Mouse (Mus musculus): ENCODE data around the gene Tubgcp5. TPM values are rescaled to one million over a fixed set of nuclear protein-coding genes. Genes with fewer than 3 reads are reported as not detected.

Gene Tubgcp5
- polyA plus RNA-seq, 1 experiment from 2014 or later = 45.2 TPM

- 84% methylated on average over 2 of the region's 2 CpGs for WGBS
These were observed 63.8 kb downstream of the Tubgcp5 start for GRCm38 (mm10) chr7:55857729-55858128.

DNA sequence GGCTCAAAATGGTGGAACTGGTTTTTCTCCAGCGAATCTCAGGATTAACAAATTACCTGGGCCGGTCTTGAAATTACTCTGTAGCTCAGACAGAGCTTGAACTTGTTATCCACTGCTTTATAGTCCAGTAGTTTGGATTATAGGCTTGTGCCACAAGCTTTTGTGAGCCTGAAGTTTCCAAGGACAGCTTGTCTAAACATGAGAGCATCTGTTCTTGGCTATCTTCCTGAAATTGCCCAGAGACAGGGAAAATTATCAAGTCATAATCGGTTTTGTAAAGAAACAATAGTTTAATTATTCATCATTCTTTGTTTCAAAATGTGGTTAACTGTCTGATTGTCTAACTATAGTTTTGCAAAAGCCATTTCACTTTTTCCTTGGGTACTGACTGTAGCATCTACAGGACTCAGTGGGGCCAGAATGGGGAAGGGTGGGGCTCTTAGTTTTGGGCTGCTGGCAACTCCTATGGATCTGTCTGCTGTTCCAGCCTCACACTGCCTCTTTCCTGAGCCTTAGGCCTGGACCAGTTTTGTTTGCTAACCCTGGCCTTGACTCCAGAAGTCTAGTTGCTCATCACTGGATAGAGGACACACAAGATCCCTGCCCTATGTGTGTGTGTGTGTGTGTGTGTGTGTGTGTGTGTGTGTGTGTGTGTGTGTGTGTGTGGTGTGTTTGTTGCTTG is 65.0 kb downstream of the Tubgcp5 start:
- 92% methylated on average over 3 of the region's 3 CpGs for WGBS
- H3K4me2 ChIP-seq = no peak overlapping the region
- no peaks in the 10 kb centered on the region for H3K9me3 ChIP-seq
- no peak overlapping the region for H3K4me3 ChIP-seq (replicated peaks)
- H3K27me3 ChIP-seq = no peaks in the 10 kb centered on the region
- H3K36me3 ChIP-seq (replicated peaks) = no peaks in the 10 kb centered on the region; the same call in 1 of the 2 replicates
- no peak for ATAC-seq (ENCODE audit: low FRiP score)
- no peak overlapping the region for H3K9ac ChIP-seq
- H3K4me1 ChIP-seq = no peaks in the 10 kb centered on the region
- no peak overlapping the region for H3K27ac ChIP-seq

More at GRCm38 (mm10) chr7:55857729-55858128, 63.8 kb downstream of the Tubgcp5 start:
- no peak overlapping the region for H3K4me2 ChIP-seq
- H3K36me3 ChIP-seq (replicated peaks) = no peaks in the 10 kb centered on the region; the same call in 1 of the 2 replicates
- H3K9me3 ChIP-seq = no peaks in the 10 kb centered on the region
- no peaks in the 10 kb centered on the region for H3K27me3 ChIP-seq
- no peak overlapping the region for H3K4me3 ChIP-seq (replicated peaks)
- ATAC-seq (ENCODE audit: low FRiP score) = no peak
- no peaks in the 10 kb centered on the region for H3K4me1 ChIP-seq
- H3K27ac ChIP-seq = no peak overlapping the region
- no peak overlapping the region for H3K9ac ChIP-seq

DNA sequence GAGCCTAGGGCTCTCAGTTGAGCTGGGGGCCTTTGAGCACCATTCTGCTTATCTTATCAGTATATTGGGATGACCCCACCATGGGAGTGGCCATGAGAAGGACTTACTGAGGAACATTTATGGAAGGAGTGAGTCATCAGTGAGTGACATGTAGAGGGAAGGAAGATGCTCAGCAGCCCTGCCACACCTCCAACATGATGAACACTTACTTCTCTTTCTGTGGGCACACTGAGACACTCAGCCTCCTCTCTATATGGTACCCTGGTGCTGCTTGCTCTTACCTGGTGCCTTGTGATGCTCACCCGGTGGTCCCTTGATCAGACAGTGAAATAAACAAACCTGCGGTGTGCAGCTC is 65.5 kb downstream of the Tubgcp5 start:
- 95% methylated on average over 2 of the region's 2 CpGs for whole genome bisulfite sequencing
- Histone ChIP-seq H3K4me3 (replicated peaks) (no peak overlapping the region), H3K27ac (no peak overlapping the region), H3K9ac (no peak overlapping the region), H3K9me3 (no peaks in the 10 kb centered on the region), H3K4me2 (no peak overlapping the region), H3K4me1 (no peaks in the 10 kb centered on the region), H3K27me3 (no peaks in the 10 kb centered on the region), H3K36me3 (replicated peaks) (no peaks in the 10 kb centered on the region; the same call in 1 of the 2 replicates)
- ATAC-seq (ENCODE audit: low FRiP score) = no peak

- Histone ChIP-seq H3K4me2 (no peak overlapping the region), H3K9ac (no peak overlapping the region), H3K27ac (no peak overlapping the region), H3K4me3 (replicated peaks) (no peak overlapping the region), H3K27me3 (no peaks in the 10 kb centered on the region), H3K4me1 (no peaks in the 10 kb centered on the region), H3K9me3 (no peaks in the 10 kb centered on the region), H3K36me3 (replicated peaks) (no peaks in the 10 kb centered on the region; the same call in 1 of the 2 replicates)
- WGBS = 88% methylated on average over 6 of the region's 6 CpGs
- ATAC-seq (ENCODE audit: low FRiP score) = no peak
These were observed 66.0 kb downstream of the Tubgcp5 start for GRCm38 (mm10) chr7:55859956-55860355.

GRCm38 (mm10) chr7:55861175-55861574 is 67.2 kb downstream of the Tubgcp5 start:
- Histone ChIP-seq H3K27me3 (no peaks in the 10 kb centered on the region), H3K9me3 (no peaks in the 10 kb centered on the region)
- WGBS = 92% methylated on average over 4 of the region's 4 CpGs

GRCm38 (mm10) chr7:55865044-55865443 is 71.1 kb downstream of the Tubgcp5 start:
- Histone ChIP-seq H3K4me2 (no peak overlapping the region), H3K27me3 (no peaks in the 10 kb centered on the region), H3K36me3 (replicated peaks) (no peaks in the 10 kb centered on the region; the same call in 1 of the 2 replicates), H3K4me3 (replicated peaks) (no peak overlapping the region), H3K9me3 (no peaks in the 10 kb centered on the region), H3K9ac (no peak overlapping the region), H3K4me1 (no peaks in the 10 kb centered on the region), H3K27ac (no peak overlapping the region)
- no peak for ATAC-seq (ENCODE audit: low FRiP score)

More at GRCm38 (mm10) chr7:55861175-55861574, 67.2 kb downstream of the Tubgcp5 start:
- no peak overlapping the region for H3K4me2 ChIP-seq
- no peak overlapping the region for H3K4me3 ChIP-seq (replicated peaks)
- H3K9ac ChIP-seq = no peak overlapping the region
- H3K27ac ChIP-seq = no peak overlapping the region
- no peak for ATAC-seq (ENCODE audit: low FRiP score)
- H3K4me1 ChIP-seq = no peaks in the 10 kb centered on the region
- no peaks in the 10 kb centered on the region; the same call in 1 of the 2 replicates for H3K36me3 ChIP-seq (replicated peaks)

- Histone ChIP-seq H3K27ac (no peak overlapping the region), H3K4me1 (no peaks in the 10 kb centered on the region), H3K36me3 (replicated peaks) (no peaks in the 10 kb centered on the region; the same call in 1 of the 2 replicates), H3K9ac (no peak overlapping the region), H3K27me3 (no peaks in the 10 kb centered on the region), H3K4me2 (no peak overlapping the region), H3K4me3 (replicated peaks) (no peak overlapping the region), H3K9me3 (no peaks in the 10 kb centered on the region)
- WGBS = 83% methylated on average over 8 of the region's 8 CpGs
- ATAC-seq (ENCODE audit: low FRiP score) = no peak
These were observed 71.9 kb downstream of the Tubgcp5 start for GRCm38 (mm10) chr7:55865750-55866416.

DNA sequence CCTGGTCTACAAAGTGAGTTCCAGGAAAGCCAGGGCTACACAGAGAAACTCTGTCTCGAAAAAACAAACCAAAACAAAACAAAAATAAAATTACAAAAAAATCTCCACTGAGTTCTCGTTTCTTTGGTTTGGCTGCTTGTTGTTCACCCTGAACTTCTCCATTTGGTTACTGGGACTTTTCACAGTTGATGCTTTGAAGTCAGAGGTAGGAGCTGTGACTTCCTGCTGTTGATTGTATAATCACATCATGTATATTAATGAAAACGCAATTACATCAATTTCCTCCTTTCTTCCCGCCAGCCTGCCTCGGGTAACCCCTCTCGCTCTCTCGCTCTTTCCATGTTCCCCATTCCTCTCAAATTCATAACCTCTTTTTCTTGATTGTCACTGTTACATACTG is 74.3 kb downstream of the Tubgcp5 start:
- ATAC-seq (ENCODE audit: low FRiP score) = no peak
- Histone ChIP-seq H3K9me3 (no peaks in the 10 kb centered on the region), H3K9ac (no peak overlapping the region), H3K4me2 (no peak overlapping the region), H3K4me1 (no peaks in the 10 kb centered on the region), H3K27ac (no peak overlapping the region), H3K4me3 (replicated peaks) (no peak overlapping the region), H3K27me3 (no peaks in the 10 kb centered on the region), H3K36me3 (replicated peaks) (peaks cover 5% of the 10 kb centered on the region)
- WGBS = 85% methylated on average over 7 of the region's 7 CpGs

DNA sequence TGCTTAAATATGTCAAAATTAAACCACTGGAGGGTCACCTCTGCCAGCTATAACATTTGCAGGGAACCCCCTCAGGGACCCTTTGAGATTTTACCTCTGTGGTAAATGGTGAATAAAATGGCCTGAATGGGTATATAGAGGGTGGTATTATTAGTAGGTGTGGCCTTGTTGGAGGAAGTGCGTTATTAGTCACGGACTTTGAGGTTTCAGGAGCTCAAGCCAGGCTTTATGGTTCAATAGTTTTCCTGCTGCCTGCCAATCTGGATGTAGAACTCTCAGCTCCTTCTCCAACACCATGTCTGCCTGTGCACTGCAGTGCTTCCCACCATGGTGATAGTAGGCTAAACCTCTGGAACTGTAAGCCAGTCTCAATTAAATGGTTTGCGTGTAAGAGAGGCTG is 75.3 kb downstream of the Tubgcp5 start:
- H3K4me2 ChIP-seq = no peak overlapping the region
- H3K9me3 ChIP-seq = no peaks in the 10 kb centered on the region
- WGBS = 90% methylated on average over 3 of the region's 3 CpGs
- H3K36me3 ChIP-seq (replicated peaks) = peaks cover 14% of the 10 kb centered on the region
- no peak for ATAC-seq (ENCODE audit: low FRiP score)
- no peaks in the 10 kb centered on the region for H3K4me1 ChIP-seq
- no peak overlapping the region for H3K4me3 ChIP-seq (replicated peaks)
- no peaks in the 10 kb centered on the region for H3K27me3 ChIP-seq
- H3K9ac ChIP-seq = no peak overlapping the region
- no peak overlapping the region for H3K27ac ChIP-seq

GRCm38 (mm10) chr7:55870340-55871020 is 76.5 kb downstream of the Tubgcp5 start:
- 87% methylated on average over 6 of the region's 6 CpGs for WGBS
- H3K4me1 ChIP-seq = no peaks in the 10 kb centered on the region
- H3K27me3 ChIP-seq = no peaks in the 10 kb centered on the region
- no peak overlapping the region for H3K27ac ChIP-seq
- H3K4me3 ChIP-seq (replicated peaks) = no peak overlapping the region
- H3K9ac ChIP-seq = no peak overlapping the region
- H3K36me3 ChIP-seq (replicated peaks) = peaks cover 27% of the 10 kb centered on the region
- H3K4me2 ChIP-seq = no peak overlapping the region
- no peaks in the 10 kb centered on the region for H3K9me3 ChIP-seq
- no peak for ATAC-seq (ENCODE audit: low FRiP score)

- Histone ChIP-seq H3K4me3 (replicated peaks) (no peak overlapping the region), H3K36me3 (replicated peaks) (peaks cover 37% of the 10 kb centered on the region), H3K9me3 (no peaks in the 10 kb centered on the region), H3K27ac (no peak overlapping the region), H3K27me3 (no peaks in the 10 kb centered on the region), H3K4me1 (no peaks in the 10 kb centered on the region), H3K4me2 (no peak overlapping the region), H3K9ac (no peak overlapping the region)
- WGBS = 76% methylated on average over 5 of the region's 5 CpGs
- no peak for ATAC-seq (ENCODE audit: low FRiP score)
These were observed 77.5 kb downstream of the Tubgcp5 start for GRCm38 (mm10) chr7:55871476-55871875.

DNA sequence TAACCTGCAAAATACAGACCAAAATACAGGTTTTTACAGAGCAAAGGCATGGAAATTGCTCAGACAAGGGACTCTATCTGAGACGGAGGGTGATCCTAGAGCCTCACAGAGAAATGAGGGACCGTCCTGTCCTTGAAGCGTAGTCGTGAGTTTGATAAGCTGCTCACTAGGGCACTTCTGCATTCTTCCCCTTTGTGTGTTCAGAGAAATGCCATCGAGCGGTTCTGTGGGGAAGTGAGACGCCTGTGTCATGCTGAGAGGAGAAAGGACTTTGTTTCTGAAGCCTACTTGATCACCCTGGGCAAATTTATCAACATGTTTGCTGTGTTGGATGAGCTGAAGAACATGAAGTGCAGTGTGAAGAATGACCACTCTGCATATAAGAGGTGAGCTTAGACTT is 80.7 kb downstream of the Tubgcp5 start:
- WGBS = 84% methylated on average over 7 of the region's 7 CpGs
- no peaks in the 10 kb centered on the region for H3K4me1 ChIP-seq
- peaks cover 67% of the 10 kb centered on the region for H3K36me3 ChIP-seq (replicated peaks)
- H3K4me2 ChIP-seq = no peak overlapping the region
- H3K27me3 ChIP-seq = no peaks in the 10 kb centered on the region
- H3K9me3 ChIP-seq = no peaks in the 10 kb centered on the region
- no peak overlapping the region for H3K4me3 ChIP-seq (replicated peaks)
- H3K9ac ChIP-seq = no peak overlapping the region
- no peak for ATAC-seq (ENCODE audit: low FRiP score)
- no peak overlapping the region for H3K27ac ChIP-seq
